In genomic region chr11:117462202-117462864, GRCm38 (mm10) we compare ENCODE assay signal across 17 mouse cellular contexts. TPM values are rescaled to one million over a fixed set of nuclear protein-coding genes. Genes with fewer than 3 reads are reported as not detected.
DNase-seq lines count a peak whose midpoint lies in the region; ATAC-seq lines count a peak whose summit lies in the region.
"Had no signal": no experiment of that assay in that cellular context is flagged by ENCODE, and none has a peak within 500 bp of the region (broad histone marks: within the 10 kb centered on the region; RNA-seq: fewer than 3 reads in every experiment).

No protein-coding gene starts in this region.

- WGBS in heart, embryonic 15.5 days, result 14% methylated on average over 16 of the region's 16 CpGs
- WGBS in forebrain, embryonic 10.5 days, result 23% methylated on average over 16 of the region's 16 CpGs
- 5% methylated on average over 16 of the region's 16 CpGs for WGBS in intestine, embryonic 15.5 days

- no peak for ATAC-seq in heart, embryonic 15.5 days (replicated peaks; ENCODE audit: insufficient number of reproducible peaks, insufficient read depth, low FRiP score, low read depth)
- no peak for ATAC-seq in intestine, embryonic 15.5 days
- ATAC-seq: Patski had no signal

- no peak overlapping the region for H3K4me3 ChIP-seq in heart, embryonic 15.5 days
- H3K4me3 ChIP-seq in forebrain, embryonic 10.5 days, result peak overlapping the region; percentile 29
- no peak overlapping the region for H3K4me3 ChIP-seq in intestine, embryonic 15.5 days (replicated peaks)
- H3K4me3 ChIP-seq: limb, embryonic 15.5 days had no signal

- peaks cover 69% of the 10 kb centered on the region for H3K27me3 ChIP-seq in heart, embryonic 15.5 days
- peaks cover 90% of the 10 kb centered on the region for H3K27me3 ChIP-seq in forebrain, embryonic 10.5 days (ENCODE audit: poor library complexity, severe bottlenecking)
- H3K27me3 ChIP-seq in intestine, embryonic 15.5 days (replicated peaks), result peaks cover 23% of the 10 kb centered on the region
- H3K27me3 ChIP-seq: Patski had no signal

- no peaks in the 10 kb centered on the region for H3K36me3 ChIP-seq in heart, embryonic 15.5 days
- no peaks in the 10 kb centered on the region for H3K36me3 ChIP-seq in forebrain, embryonic 10.5 days (replicated peaks)
- H3K36me3 ChIP-seq in intestine, embryonic 15.5 days, result no peaks in the 10 kb centered on the region
- H3K36me3 ChIP-seq: limb, embryonic 15.5 days had no signal

- H3K9me3 ChIP-seq in heart, embryonic 15.5 days (replicated peaks), result no peaks in the 10 kb centered on the region
- no peaks in the 10 kb centered on the region for H3K9me3 ChIP-seq in forebrain, embryonic 10.5 days
- no peaks in the 10 kb centered on the region for H3K9me3 ChIP-seq in intestine, embryonic 15.5 days
- H3K9me3 ChIP-seq: limb, embryonic 15.5 days had no signal

- H3K4me2 ChIP-seq in heart, embryonic 15.5 days, result peak overlapping the region; percentile 22; the same call in 1 of the 2 replicates
- peak overlapping the region; percentile 27 for H3K4me2 ChIP-seq in intestine, embryonic 15.5 days (replicated peaks)
- H3K4me2 ChIP-seq: limb, embryonic 15.5 days had no signal

- DNase-seq in heart, postnatal 10 days, result no peak
- DNase-seq in forebrain, embryonic 10.5 days (ENCODE audit: extremely low spot score, low spot score), result peak; percentile 30
- DNase-seq in neural tube, embryonic 10.5 days (ENCODE audit: extremely low spot score, low spot score), result peak; percentile 62
- DNase-seq in kidney, postnatal 4 days, result no peak
- no peak for DNase-seq in lung, postnatal 25 days (ENCODE audit: low spot score)
- DNase-seq in thymus, postnatal 36 days, result no peak
- DNase-seq: gastrocnemius, postnatal 25 days; right cerebral cortex, adult 18-20 months had no signal

- H3K4me1 ChIP-seq in heart, embryonic 15.5 days (replicated peaks), result peaks cover 7% of the 10 kb centered on the region; the same call in 1 of the 2 replicates
- peaks cover 72% of the 10 kb centered on the region for H3K4me1 ChIP-seq in forebrain, embryonic 10.5 days
- peaks cover 12% of the 10 kb centered on the region for H3K4me1 ChIP-seq in intestine, embryonic 15.5 days (replicated peaks)

- no peak overlapping the region for H3K27ac ChIP-seq in heart, embryonic 15.5 days
- peak overlapping the region; percentile 78 for H3K27ac ChIP-seq in forebrain, embryonic 10.5 days
- no peak overlapping the region for H3K27ac ChIP-seq in intestine, embryonic 15.5 days
- H3K27ac ChIP-seq: kidney, postnatal 0 days; limb, embryonic 15.5 days had no signal

- H3K9ac ChIP-seq in heart, embryonic 15.5 days, result no peak overlapping the region
- no peak overlapping the region for H3K9ac ChIP-seq in intestine, embryonic 15.5 days
- H3K9ac ChIP-seq: limb, embryonic 15.5 days had no signal

- intact Hi-C loops in heart, postnatal 10 days (cut with DNase I), result no loop called here

RNA-seq across cellular contexts. Expression of gene Gm11733, which starts 21.8 kb away (rescaled TPM):
- polyA plus RNA-seq in heart, embryonic 15.5 days (2015; fragmentation: Nextera tagmentation; extraction: Ambion mirVana), result not detected in 2 replicates
- total RNA-seq in heart, postnatal 10 days (2021), result not detected
- polyA plus RNA-seq in forebrain, embryonic 10.5 days (2016; fragmentation: Nextera tagmentation; extraction: Ambion mirVana), result not detected in 2 replicates
- polyA plus RNA-seq in intestine, embryonic 15.5 days (2015; fragmentation: Nextera tagmentation; extraction: Ambion mirVana), result not detected in 2 replicates
- total RNA-seq: adrenal gland, postnatal 4 days; common myeloid progenitor, adult 5-6 weeks; gastrocnemius, postnatal 25 days had no signal
- polyA plus RNA-seq: C2C12; kidney, postnatal 0 days; testis, adult 2 months had no signal

Comparison
In these comparisons a context has a peak if more than half of its experiments do, and no peak if none do; other contexts are left out.
1. DNase-seq: peak in forebrain, embryonic 10.5 days (single experiment) and neural tube, embryonic 10.5 days (single experiment); none in heart, postnatal 10 days (0 of 2), kidney, postnatal 4 days (0 of 2), lung, postnatal 25 days (single experiment) and thymus, postnatal 36 days (0 of 2).